Mouse (Mus musculus) cerebellum, adult 9-10 months (tissue): ENCODE results near the gene Rasgef1b.

ENCODE experiments used
- DNase-seq: peaks from one replicate; pipeline ENCODE4 v3.0.0; 2022

Gene Rasgef1b

GRCm38 (mm10) chr5:99174608-99175385 is 554.1 kb downstream of the Rasgef1b start:
- no peak for DNase-seq

GRCm38 (mm10) chr5:99169836-99170235 is 559.0 kb downstream of the Rasgef1b start:
- DNase-seq, result no peak

GRCm38 (mm10) chr5:99167767-99168166 is 561.1 kb downstream of the Rasgef1b start:
- DNase-seq, result no peak
